Mouse (Mus musculus) brain, adult 2 months (tissue): ENCODE data around the gene Cpz.

Experiments used
- DNase-seq: peaks from one replicate; pipeline ENCODE4 v3.0.0; 2011; ENCODE audit warnings: low read depth, low spot score

The Cpz gene

DNA sequence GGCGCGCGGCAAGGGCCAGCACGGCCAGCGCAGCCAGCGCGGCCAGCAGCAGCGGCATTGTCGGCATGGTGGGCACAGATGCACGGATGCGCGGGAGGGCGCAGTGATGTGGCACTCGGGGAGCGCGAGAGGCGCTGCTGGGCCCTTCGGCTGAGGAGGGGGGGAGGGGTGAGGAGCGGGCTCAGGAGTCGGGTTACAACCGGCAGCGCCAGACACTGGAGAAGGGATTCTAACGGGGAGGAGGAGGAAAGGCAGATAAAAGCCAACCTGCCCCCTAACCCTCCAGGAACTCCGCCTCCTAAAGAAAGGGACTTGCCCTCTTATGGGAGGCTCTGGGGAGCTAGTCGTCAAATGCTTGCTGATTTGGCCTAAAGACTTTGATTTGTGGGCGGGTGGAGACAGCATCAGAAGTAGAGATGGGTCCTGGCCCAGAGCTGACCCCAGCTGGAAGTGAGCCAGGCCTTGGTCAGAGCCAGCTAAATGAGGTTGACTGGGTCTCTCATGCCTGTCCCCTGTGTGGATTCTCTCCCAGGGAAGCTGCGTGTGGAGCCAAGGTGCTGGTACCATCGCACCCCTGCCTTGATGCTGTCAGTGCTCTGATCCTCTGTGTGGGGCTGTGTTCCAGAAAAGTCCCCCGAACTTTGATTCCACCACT lies at the start of gene Cpz:
Gene Cpz, minus strand, starts transcription at position 230 of the 655 bp plus-strand sequence.
- peak; percentile 25 for DNase-seq

DNA sequence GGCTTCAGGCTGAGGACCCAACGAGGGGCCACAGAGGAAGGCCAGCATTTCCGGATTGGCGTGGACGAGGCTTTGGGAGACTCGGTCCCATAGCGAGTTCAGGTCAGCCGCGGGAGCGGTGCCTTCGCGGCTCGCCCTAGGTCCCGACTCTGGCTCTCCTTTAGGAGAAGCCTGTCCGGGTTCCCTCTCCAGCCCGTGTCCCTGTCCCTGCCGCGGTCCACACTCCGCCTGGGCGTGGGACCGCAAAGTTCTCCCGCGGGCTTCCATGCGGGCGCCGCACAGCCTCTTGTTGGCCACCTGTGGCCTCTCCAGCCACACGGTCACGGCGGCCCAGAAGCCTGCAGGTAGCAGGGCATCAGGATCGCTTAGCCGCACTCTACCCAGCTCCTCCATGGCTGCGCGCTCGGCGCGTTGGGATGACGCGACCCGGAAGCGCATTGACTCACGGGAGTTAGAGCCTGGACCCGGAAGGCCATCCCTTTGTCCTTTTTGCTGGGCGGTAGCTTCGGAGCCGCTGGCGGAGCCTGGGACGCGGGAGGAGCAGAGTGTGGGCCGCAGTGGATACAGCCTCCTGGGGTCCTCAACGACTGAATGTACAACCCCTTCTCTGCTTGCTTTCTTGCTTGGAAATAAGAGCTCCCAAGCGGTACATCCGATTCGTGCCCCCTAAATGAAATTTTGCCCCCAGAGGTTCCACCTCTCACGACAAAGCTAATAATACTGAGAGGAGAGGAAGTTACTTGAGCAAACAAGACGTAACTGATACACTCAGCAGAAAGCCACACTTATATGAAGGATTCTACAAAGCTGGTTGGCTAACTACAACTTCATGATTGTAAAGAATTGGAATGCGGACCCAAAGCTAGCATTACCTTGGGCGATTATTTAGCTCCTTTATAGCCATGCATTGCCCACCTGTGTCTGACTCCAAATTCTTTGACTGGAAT lies 49.4 kb upstream of the Cpz start, which contains the start of gene Trmt44:
Gene Trmt44, minus strand, starts transcription at position 418 of the 947 bp plus-strand sequence.
- DNase-seq, result peak; percentile 98

DNA sequence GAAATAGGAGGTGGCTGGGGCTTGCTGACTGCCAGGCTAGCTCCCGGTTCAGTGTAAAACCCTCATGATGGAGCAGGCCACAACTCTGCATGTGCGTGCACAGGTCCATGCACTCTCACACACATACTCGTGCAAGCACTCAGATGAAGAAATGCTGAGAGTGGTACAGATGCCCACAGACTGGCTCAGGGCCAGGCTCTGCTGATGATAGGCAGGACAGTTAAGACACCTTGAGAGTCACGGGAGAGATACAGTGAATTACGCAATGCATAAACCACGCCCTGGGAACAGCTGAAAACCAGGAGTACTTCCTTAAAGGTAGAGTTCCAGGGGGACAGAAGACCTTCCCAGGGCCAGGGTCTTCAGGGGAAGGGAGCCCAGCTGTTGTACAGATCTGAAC lies 46.0 kb upstream of the Cpz start:
- DNase-seq, result no peak

DNA sequence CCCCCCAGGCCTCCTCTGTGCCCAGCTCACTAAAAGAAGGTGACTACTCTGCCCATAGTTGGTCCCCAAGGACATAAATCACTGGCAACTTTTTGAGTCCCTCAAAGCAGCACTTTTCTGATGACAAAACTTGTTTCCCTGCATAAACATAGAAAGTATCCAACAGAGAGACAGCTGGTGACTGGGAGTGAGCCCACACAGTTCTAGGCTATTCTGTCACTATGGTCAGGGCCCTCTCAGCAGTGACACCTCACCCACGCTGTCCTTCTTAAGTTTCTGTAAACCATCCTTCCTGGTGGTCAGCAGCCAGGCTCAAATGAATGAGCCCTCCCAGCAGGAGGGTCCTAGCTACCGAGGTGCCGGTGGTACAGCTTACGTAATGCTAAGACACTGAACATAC lies 41.1 kb upstream of the Cpz start:
- DNase-seq, result peak; percentile 56

DNA sequence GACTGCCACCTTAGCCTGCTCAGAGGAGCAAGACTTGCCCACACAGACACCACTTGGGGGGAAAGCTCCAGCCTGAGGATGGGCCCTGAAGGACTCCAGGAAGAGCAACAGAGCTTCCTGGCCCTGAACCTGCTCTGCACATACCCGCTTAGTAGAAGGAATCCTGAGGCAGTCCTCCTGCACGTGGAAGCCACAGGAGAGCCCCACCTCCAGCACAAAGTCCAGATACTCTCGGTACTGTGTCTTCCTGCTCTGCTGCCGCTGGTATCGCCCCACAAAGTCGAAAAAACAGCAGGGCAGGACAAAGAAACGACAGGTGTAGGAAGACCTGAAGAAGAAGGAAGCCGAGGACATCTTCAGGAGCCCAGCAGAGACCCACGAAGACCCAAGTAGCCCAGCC lies 39.7 kb upstream of the Cpz start:
- DNase-seq, result no peak

DNA sequence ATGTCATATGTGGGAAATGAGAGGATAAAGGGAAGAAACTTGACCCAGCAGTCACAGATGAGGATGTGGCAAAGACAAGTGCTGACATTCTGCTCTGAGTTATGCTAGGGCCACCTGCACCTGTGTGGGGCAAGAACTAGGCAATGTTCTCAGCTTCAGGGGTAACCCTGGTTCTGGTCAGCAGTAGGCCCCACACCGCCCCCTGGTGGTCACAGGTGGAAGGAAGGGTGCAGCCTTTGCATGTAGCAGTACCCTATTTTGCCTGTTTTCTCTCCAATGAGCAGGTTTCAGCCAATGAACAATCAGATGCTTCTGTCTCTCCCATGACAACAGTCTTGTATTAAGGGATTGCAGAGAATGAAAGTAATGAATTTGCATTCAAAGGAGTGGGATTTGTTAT lies 38.0 kb upstream of the Cpz start:
- peak; percentile 77 for DNase-seq

DNA sequence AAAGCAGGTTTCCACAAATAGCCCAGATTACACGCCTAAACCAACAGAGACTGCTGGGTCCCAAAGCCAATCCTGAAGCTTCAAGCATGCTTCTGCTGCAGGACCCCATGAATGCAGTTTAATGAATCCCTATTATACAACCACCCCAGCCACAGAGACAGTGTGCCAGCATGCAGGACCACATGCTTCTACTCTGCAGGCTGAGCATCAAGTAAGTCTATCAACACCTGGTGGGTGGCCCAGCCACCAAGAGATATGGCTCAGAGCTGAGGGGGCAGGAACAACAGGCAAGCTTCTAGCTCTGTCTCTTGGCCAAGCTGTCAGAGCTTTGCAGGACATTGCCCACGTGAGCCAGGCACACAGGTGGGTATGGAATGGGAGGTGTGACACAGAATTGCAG lies 37.1 kb upstream of the Cpz start:
- peak; percentile 71 for DNase-seq

DNA sequence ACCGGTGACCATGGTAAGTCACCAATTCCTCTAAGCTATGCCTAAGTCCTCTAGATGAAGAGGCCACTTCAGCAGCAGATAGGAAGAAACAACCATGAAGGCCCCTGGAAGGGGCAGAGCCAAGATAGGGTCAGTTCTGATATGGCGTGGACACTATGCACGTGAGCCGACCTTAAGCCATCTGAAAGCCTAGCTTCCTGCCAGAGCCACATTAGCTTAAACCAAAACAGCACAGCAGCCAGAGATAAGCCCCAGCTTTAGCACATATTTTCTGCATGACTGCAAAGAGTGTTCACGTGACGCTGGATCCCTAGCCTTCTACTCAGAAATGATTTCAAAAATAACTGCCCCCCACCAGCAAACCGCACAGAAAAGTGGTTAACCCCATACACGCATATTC lies 33.9 kb upstream of the Cpz start:
- no peak for DNase-seq

DNA sequence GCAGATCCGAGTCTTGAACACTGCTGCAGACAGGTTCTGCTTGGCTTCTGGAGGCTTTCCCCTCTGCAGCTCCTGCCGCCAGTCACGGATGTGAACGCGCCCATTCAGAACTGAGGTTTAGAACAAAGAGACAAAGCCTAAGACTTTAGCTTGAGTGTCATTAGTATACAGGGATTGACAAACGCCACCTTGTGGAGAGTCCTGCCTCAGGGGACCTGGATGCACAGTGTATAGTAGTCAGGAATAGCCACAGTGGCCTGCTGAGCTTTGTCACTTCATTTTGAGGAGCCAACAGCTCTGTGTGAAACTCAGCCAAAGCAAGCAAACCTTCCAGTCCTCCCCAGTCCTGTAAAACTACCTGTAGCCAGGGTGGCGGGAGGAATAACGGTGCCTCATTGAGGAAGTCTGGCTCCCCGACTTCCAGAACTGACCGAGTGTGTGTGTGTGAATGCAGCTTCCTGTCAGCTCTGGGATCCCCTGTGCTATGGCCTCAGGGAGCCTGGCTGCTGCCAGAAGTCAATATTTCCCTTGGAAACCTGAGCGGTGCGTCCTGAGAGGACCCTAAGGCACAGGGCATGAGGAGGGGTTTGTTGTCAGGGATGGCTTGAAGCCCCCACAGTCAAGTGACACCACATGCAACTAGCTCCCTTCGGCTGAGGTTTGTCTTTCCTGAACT lies 32.6 kb upstream of the Cpz start:
- peak; percentile 33 for DNase-seq

DNA sequence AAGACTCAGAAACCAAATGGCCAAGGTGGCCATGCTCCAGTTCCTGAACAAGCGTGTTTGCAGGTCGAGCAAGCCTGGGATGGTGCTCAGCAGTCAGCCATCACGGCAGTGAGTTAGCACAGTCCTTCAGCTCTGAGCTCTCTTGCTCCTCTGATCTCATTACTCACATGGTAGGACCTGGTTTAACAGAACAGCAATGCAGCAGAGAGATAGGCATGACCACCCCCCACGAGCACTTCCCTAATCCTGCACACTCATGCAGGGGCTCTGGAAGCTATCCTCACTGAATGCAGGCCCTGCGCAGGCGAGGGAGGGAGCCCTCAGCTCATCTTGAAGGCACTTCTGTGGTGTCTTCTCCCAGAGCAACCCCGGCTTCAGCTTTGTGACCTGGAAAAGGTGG lies 30.9 kb upstream of the Cpz start:
- DNase-seq, result no peak

DNA sequence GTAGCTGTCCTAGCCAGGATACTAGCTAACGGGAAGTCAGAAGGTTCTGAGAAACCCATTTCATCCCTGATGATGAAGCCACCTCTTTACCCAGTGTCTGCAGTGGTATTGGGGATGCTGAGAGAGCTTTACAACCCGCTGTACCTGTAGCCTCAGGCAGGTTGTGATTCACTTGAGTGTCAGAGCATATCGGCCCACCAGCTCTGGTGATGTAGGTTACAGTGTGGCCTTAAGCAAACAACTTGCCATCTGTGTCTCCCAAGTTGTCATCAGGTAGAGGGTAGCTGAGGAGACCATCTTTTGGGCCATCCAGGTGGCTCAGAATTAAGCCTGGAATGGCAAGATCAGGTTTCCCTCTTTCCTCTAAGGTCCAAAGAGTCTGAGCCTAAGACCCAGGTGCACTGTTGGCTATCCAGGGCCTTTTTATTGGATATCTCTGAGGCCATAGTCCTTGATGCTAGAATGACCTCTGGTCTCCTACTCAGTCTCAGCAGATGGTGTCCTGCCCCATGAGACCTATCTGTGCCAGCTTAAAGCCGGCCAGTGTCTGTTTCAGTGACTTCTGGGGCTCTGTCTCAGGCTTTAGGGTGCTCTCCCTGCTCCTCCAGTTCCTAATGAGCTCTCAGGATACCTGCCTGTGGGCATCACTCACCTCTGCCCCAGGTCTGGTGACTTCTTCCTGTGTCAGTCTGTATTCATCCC lies 27.5 kb upstream of the Cpz start:
- no peak for DNase-seq

DNA sequence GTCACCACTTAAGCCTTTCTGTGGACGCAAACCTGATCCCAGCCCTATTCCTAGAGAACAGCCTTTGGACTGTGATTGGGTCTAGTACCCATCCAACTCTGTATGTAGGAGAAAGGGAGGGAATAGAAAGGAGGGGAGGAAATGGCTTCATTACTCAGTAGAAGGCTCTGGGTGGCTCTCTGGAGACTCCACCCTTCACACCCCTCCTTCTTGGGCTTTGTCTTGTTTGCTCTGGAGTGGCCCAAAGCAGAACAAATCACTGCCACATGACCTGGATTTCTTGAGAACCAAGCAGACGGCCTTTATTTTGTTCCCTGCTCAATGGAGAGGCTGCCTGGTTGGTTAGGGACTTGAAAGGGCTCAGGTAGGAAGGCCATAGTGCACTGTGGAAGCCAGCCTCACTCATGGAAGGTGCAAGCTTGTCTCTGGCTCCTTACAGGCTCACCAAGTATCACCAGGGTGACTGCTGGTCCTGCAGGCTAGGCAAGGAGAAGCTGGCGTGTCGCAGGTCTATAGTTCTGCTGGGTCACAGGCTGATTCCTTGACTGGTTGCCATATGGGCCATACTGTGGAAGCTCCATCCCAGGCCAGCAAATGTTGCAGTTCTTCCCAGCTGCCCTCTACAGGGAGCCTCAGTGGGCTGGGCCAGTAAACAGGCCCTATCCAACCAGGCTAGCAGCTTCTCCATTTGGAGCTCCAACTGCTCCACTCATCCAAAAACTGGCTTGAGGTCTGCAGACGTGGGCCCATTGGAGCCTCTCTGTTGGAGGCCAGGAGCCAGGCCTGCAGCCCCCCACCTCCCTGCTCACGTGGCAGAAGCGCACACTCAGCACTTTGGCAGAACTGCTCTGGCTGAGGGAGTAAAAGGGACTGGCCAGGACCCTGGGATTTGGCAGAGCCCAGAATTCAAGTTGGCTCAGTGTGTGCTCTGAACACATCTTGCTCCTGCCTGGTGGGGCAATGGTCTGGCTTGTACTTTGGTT lies 26.6 kb upstream of the Cpz start:
- peak; percentile 84 for DNase-seq

DNA sequence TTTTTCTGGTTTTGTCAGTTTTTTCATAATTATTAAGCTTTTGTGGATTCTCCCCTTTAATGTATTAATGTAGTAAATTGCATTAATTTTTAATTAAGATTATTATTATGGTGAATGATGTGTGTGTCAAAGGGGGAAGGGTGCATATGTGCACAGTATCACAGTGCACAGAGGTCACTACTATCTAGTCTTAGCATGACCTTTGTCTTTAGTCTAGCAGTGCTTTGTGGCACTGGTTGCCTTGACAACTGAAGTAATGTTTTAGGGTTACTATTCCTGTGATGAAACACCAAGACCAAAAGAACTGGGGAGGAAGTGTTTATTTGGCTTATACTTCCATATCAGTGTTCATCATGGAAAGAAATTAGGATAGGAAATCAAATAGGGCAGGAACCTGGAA lies 20.6 kb upstream of the Cpz start:
- no peak for DNase-seq

DNA sequence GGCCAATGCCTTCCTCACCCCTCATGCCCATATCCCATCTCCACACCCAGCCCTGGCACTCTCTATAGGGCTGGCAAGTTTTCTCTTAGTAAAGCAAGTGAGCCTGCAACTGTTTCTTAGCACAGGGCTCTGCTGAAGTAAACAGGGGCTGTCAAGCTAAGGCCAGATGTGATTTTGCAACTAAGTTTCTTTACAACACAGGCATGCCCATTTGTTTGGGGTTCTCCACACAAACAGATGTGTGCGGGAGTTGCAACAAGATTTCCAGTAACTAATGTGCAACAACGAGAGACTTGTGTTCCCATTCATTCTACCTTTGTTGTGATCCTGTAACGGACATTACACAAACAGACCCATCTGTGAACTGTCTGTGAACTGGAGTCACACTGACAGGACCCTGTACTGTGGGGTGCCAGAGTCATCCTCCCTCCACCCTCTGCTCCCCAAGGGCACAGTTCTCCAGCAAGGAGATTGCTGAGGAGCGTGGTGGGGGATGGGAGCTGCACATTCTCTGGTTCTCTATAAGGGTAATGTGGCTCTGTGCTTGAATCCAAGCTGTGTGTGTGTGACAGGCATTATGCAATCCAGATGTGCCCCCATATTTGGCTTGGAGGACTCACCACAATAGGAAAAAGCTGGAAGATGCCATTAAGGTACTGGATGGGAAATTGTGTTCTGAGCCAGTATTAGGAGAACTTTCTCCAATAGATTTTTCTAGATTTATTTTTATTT lies 15.7 kb upstream of the Cpz start:
- no peak for DNase-seq

DNA sequence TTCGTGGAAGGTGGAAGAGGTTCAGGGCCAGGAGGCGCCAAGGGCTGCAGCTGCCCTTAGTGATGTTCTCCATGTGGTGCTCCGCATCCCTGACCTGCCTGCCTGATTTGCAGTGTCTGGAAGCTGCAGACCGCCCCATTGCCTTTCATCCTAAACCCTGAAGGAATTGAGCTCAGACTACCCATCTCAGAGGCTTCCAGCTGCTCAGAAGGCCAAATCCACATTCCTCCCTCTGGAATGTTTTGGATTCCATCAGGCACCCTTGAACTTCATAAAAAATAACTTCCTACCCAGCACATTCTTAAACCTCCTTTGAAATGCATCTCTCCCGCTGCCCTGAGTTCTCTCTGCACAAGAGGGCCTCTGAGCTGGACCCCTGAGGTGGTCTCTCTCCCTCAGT lies 15.1 kb upstream of the Cpz start:
- no peak for DNase-seq

DNA sequence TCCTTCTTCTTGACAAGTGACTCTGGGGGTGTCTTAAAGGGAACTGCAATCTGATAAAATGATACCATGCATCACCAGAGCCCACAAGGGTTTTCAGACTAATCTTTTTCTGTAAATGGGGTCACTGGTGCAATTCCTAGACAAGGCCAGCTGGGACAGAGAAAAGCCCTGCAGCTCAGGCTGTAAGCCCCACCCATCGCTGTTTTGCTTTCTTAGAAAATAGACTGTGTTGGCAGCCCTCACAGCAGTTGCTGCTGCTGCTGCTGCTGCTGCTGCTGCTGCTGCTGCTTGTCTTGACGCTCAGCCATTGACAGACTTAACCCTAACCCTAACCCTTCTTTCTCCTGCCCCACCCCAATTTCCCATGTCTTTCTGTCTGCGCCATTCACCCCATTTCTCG lies 14.1 kb upstream of the Cpz start:
- no peak for DNase-seq

DNA sequence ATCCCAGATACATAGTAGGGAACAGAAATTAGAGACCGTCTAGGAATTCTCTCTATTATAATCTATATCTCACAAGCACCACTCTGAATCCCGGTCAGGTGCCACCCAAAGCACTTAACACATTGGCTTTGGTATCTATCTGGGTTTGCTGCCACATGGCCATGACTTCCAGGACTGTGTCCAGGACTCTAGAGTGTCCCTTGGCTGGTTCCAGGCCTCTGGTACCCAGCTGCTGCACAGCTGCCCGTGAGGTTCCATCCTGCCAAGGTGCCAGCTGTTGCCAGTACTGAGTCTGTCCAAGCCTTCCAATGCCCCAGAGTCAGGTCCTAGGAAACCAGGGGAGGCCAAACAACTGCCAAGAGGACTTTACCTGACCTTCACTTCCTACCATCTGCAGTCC lies 12.5 kb upstream of the Cpz start:
- DNase-seq, result no peak

DNA sequence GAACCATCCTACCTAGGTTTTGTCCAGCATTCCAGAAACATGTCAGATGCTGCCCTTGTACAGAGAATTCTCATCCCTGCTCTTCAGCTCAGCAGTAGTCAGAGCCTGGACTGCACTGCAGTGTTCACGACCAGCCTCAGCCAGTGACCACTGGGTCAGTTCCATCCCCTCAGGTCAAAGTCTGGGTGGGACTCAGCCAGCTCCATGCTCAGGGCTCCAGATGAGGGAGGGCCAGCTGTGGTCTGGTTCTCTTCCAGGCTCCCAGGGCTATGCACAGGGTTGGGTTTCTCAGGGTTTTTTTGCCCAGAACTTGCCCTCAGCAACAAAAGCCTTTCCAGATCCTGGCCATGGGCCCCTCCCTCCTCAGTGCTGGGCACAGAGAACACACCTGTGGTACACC lies 12.0 kb upstream of the Cpz start:
- DNase-seq, result no peak

DNA sequence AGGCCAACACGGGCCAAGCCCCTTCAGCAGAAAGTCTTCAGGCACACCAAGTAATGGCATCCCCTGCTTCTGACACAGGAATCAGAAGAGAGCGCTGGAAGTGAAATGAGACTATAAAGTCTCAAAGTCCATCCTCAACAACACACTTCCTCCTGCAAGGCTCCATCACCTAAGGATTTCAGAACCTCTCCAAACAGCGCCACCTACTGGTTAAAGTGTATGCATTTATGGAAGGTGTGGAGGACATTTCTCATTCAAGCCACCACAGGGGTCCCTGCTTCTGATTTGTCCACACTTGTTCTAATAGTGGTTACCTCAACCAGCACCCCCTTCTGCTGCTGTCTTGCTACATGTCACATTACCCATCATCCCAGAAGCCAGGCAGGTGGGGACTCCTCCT lies 10.8 kb upstream of the Cpz start:
- no peak for DNase-seq

DNA sequence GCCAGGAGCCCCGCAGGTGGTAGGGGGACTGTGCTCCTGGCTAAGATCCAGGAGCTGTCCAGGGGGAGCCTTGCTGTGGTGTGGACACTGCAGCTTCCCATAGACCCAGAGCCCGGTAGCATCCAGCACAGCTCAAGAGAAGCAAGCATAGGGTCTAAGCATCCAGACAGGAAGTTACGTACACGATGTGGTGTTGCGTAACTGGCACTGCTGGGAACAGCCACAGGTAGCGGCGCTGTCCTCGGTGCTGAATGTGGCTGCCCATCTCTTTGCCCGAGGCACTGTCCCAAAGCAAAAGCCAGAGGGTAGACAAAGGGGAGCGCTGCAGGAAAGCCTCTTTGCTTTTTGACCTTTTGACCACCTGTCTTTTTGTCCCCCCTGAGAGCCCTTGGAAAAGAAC lies 6.1 kb upstream of the Cpz start:
- no peak for DNase-seq
